Mouse (Mus musculus): ENCODE measurements at regions not wholly inside any gene's neighbourhood (a gene's known extent, or its start where the extent isn't known, plus 50 kb on each side); places are given as distances from the start of the nearest gene placed in this dataset.
"Not testable (repeated sequence)": the region's sequence is repeated elsewhere in the genome, so short reads cannot be mapped to it uniquely, and the experiment has no call there.

GRCm38 (mm10) chr13:52352576-52352975, 178.5 kb downstream of the Diras2 start:
- Histone ChIP-seq H3K4me1 (replicated peaks; ENCODE audit: control insufficient read depth, insufficient read depth) (no peaks in the 10 kb centered on the region), H3K27me3 (ENCODE audit: control insufficient read depth, insufficient read depth, low read length) (no peaks in the 10 kb centered on the region), H3K9ac (ENCODE audit: low read length) (no peak overlapping the region), H3K27ac (replicated peaks) (no peak overlapping the region), H3K9me3 (ENCODE audit: control insufficient read depth, low read length) (0 out of 2 replicates have a peak, but pooled peaks cover 3% of the 10 kb centered on the region), H3K4me2 (replicated peaks; ENCODE audit: low read depth) (no peak overlapping the region), H3K4me3 (ENCODE audit: low read depth, low read length) (no peak overlapping the region), H3K36me3 (ENCODE audit: control insufficient read depth, insufficient read depth, low read length) (no peaks in the 10 kb centered on the region)
- DNase-seq (ENCODE audit: low spot score) (no peak), ATAC-seq (ENCODE audit: low FRiP score, low TSS enrichment) (no peak)
- TF ChIP-seq EP300 (optimal IDR thresholded peaks at IDR 0.05) (no peak), CTCF (IDR thresholded peaks at IDR 0.05; ENCODE audit: low read depth) (peak; percentile 75)
- 73% methylated on average over 4 of the region's 4 CpGs for WGBS

GRCm38 (mm10) chr13:52353437-52353836, 177.6 kb downstream of the Diras2 start:
- TF ChIP-seq CTCF (IDR thresholded peaks at IDR 0.05; ENCODE audit: low read depth) (no peak), EP300 (optimal IDR thresholded peaks at IDR 0.05) (no peak)
- H3K9ac ChIP-seq (ENCODE audit: low read length) = no peak overlapping the region
- no peaks in the 10 kb centered on the region for H3K27me3 ChIP-seq (ENCODE audit: control insufficient read depth, insufficient read depth, low read length)
- H3K4me1 ChIP-seq (replicated peaks; ENCODE audit: control insufficient read depth, insufficient read depth) = no peaks in the 10 kb centered on the region
- no peak for ATAC-seq (ENCODE audit: low FRiP score, low TSS enrichment)
- H3K36me3 ChIP-seq (ENCODE audit: control insufficient read depth, insufficient read depth, low read length) = no peaks in the 10 kb centered on the region
- 0 out of 2 replicates have a peak, but pooled peaks cover 3% of the 10 kb centered on the region for H3K9me3 ChIP-seq (ENCODE audit: control insufficient read depth, low read length)
- no peak for DNase-seq (ENCODE audit: low spot score)
- H3K4me2 ChIP-seq (replicated peaks; ENCODE audit: low read depth) = no peak overlapping the region
- 79% methylated on average over 3 of the region's 3 CpGs for WGBS
- H3K27ac ChIP-seq (replicated peaks) = no peak overlapping the region
- H3K4me3 ChIP-seq (ENCODE audit: low read depth, low read length) = no peak overlapping the region

- no peaks in the 10 kb centered on the region for H3K27me3 ChIP-seq (ENCODE audit: control insufficient read depth, insufficient read depth, low read length)
- H3K36me3 ChIP-seq (ENCODE audit: control insufficient read depth, insufficient read depth, low read length) = no peaks in the 10 kb centered on the region
- no peak overlapping the region for H3K4me2 ChIP-seq (replicated peaks; ENCODE audit: low read depth)
- WGBS = 28% methylated on average over 2 of the region's 2 CpGs
- 0 out of 2 replicates have a peak, but pooled peaks cover 3% of the 10 kb centered on the region for H3K9me3 ChIP-seq (ENCODE audit: control insufficient read depth, low read length)
- no peak overlapping the region for H3K4me3 ChIP-seq (ENCODE audit: low read depth, low read length)
- DNase-seq (ENCODE audit: low spot score) (no peak), ATAC-seq (ENCODE audit: low FRiP score, low TSS enrichment) (no peak)
- H3K27ac ChIP-seq (replicated peaks) = no peak overlapping the region
- no peak overlapping the region for H3K9ac ChIP-seq (ENCODE audit: low read length)
- H3K4me1 ChIP-seq (replicated peaks; ENCODE audit: control insufficient read depth, insufficient read depth) = no peaks in the 10 kb centered on the region
- no peak for TF ChIP-seq EP300 (optimal IDR thresholded peaks at IDR 0.05)
These were observed 177.1 kb downstream of the Diras2 start for GRCm38 (mm10) chr13:52353966-52354365.

GRCm38 (mm10) chr13:52355921-52356320, 175.2 kb downstream of the Diras2 start:
- H3K9ac ChIP-seq (ENCODE audit: low read length); H3K4me1 ChIP-seq (replicated peaks; ENCODE audit: control insufficient read depth, insufficient read depth); H3K27ac ChIP-seq (replicated peaks); H3K4me3 ChIP-seq (ENCODE audit: low read depth, low read length); H3K4me2 ChIP-seq (replicated peaks; ENCODE audit: low read depth); H3K36me3 ChIP-seq (ENCODE audit: control insufficient read depth, insufficient read depth, low read length); H3K9me3 ChIP-seq (ENCODE audit: control insufficient read depth, low read length); H3K27me3 ChIP-seq (ENCODE audit: control insufficient read depth, insufficient read depth, low read length); DNase-seq (ENCODE audit: low spot score); ATAC-seq (ENCODE audit: low FRiP score, low TSS enrichment): not testable (repeated sequence)
- 90% methylated on average over 3 of the region's 4 CpGs for WGBS

- not testable (repeated sequence) for DNase-seq (ENCODE audit: low spot score)
These were observed 171.7 kb downstream of the Diras2 start for GRCm38 (mm10) chr13:52359332-52359731.

GRCm38 (mm10) chr13:52361177-52361846, 169.8 kb downstream of the Diras2 start:
- TF ChIP-seq EP300 (optimal IDR thresholded peaks at IDR 0.05) (no peak), CTCF (IDR thresholded peaks at IDR 0.05; ENCODE audit: low read depth) (no peak)
- Histone ChIP-seq H3K9ac (ENCODE audit: low read length) (no peak overlapping the region), H3K27ac (replicated peaks) (no peak overlapping the region), H3K4me1 (replicated peaks; ENCODE audit: control insufficient read depth, insufficient read depth) (no peaks in the 10 kb centered on the region), H3K4me3 (ENCODE audit: low read depth, low read length) (no peak overlapping the region), H3K36me3 (ENCODE audit: control insufficient read depth, insufficient read depth, low read length) (no peaks in the 10 kb centered on the region), H3K4me2 (replicated peaks; ENCODE audit: low read depth) (no peak overlapping the region), H3K27me3 (ENCODE audit: control insufficient read depth, insufficient read depth, low read length) (no peaks in the 10 kb centered on the region), H3K9me3 (ENCODE audit: control insufficient read depth, low read length) (0 out of 2 replicates have a peak, but pooled peaks cover 3% of the 10 kb centered on the region)
- DNase-seq (ENCODE audit: low spot score) (no peak), ATAC-seq (ENCODE audit: low FRiP score, low TSS enrichment) (peak; percentile 86)
- WGBS = 53% methylated on average over 4 of the region's 4 CpGs

More at GRCm38 (mm10) chr13:52359332-52359731, 171.7 kb downstream of the Diras2 start:
- not testable (repeated sequence) for H3K4me2 ChIP-seq (replicated peaks; ENCODE audit: low read depth); H3K27me3 ChIP-seq (ENCODE audit: control insufficient read depth, insufficient read depth, low read length); H3K27ac ChIP-seq (replicated peaks); H3K9ac ChIP-seq (ENCODE audit: low read length); H3K9me3 ChIP-seq (ENCODE audit: control insufficient read depth, low read length); H3K36me3 ChIP-seq (ENCODE audit: control insufficient read depth, insufficient read depth, low read length); H3K4me1 ChIP-seq (replicated peaks; ENCODE audit: control insufficient read depth, insufficient read depth); H3K4me3 ChIP-seq (ENCODE audit: low read depth, low read length); ATAC-seq (ENCODE audit: low FRiP score, low TSS enrichment)
- WGBS = 74% methylated on average over 4 of the region's 4 CpGs
